Mouse (Mus musculus): ENCODE results near the gene Derl2.

The Derl2 gene

GRCm38 (mm10) chr11:71019201-71020068 is at the start of gene Derl2, which contains the start of gene Mis12:
Gene Derl2 (minus strand): TSS chr11:71019841.
Gene Mis12 (plus strand): TSS chr11:71019611.
- peak; percentile 100 for ATAC-seq (ENCODE audit: insufficient number of reproducible peaks, low FRiP score, low TSS enrichment)

GRCm38 (mm10) chr11:71052554-71052953 is 32.9 kb upstream of the Derl2 start:
- ATAC-seq (ENCODE audit: insufficient number of reproducible peaks, low FRiP score, low TSS enrichment) = no peak

GRCm38 (mm10) chr11:71039526-71040298 is 20.1 kb upstream of the Derl2 start:
- no peak for ATAC-seq (ENCODE audit: insufficient number of reproducible peaks, low FRiP score, low TSS enrichment)

GRCm38 (mm10) chr11:71033163-71033761 is 13.6 kb upstream of the Derl2 start, which contains the start of gene 6330403K07Rik:
Gene 6330403K07Rik (minus strand): TSS chr11:71033513.
- ATAC-seq (ENCODE audit: insufficient number of reproducible peaks, low FRiP score, low TSS enrichment) = 0 out of 2 replicates have a peak, but pooled peaks have one; percentile 40

- no peak for ATAC-seq (ENCODE audit: insufficient number of reproducible peaks, low FRiP score, low TSS enrichment)
Observed at GRCm38 (mm10) chr11:71032491-71033162, 13.0 kb upstream of the Derl2 start.

GRCm38 (mm10) chr11:71032070-71032469 is 12.4 kb upstream of the Derl2 start:
- ATAC-seq (ENCODE audit: insufficient number of reproducible peaks, low FRiP score, low TSS enrichment) = no peak

- ATAC-seq (ENCODE audit: insufficient number of reproducible peaks, low FRiP score, low TSS enrichment) = no peak
Observed at GRCm38 (mm10) chr11:71029403-71030118, 9.9 kb upstream of the Derl2 start.

- ATAC-seq (ENCODE audit: insufficient number of reproducible peaks, low FRiP score, low TSS enrichment) = no peak
Observed at GRCm38 (mm10) chr11:71028280-71028679, 8.6 kb upstream of the Derl2 start.

- no peak for ATAC-seq (ENCODE audit: insufficient number of reproducible peaks, low FRiP score, low TSS enrichment)
Observed at GRCm38 (mm10) chr11:71018416-71019200, 1.0 kb downstream of the Derl2 start.

GRCm38 (mm10) chr11:71017051-71017450 is 2.6 kb downstream of the Derl2 start:
- ATAC-seq (ENCODE audit: insufficient number of reproducible peaks, low FRiP score, low TSS enrichment) = no peak

GRCm38 (mm10) chr11:71012743-71013142 is 6.9 kb downstream of the Derl2 start:
- ATAC-seq (ENCODE audit: insufficient number of reproducible peaks, low FRiP score, low TSS enrichment) = no peak

GRCm38 (mm10) chr11:71008321-71008720 is 11.3 kb downstream of the Derl2 start:
- ATAC-seq (ENCODE audit: insufficient number of reproducible peaks, low FRiP score, low TSS enrichment) = no peak

GRCm38 (mm10) chr11:71007831-71008230 is 11.8 kb downstream of the Derl2 start:
- no peak for ATAC-seq (ENCODE audit: insufficient number of reproducible peaks, low FRiP score, low TSS enrichment)

GRCm38 (mm10) chr11:71007026-71007425 is 12.6 kb downstream of the Derl2 start:
- ATAC-seq (ENCODE audit: insufficient number of reproducible peaks, low FRiP score, low TSS enrichment) = no peak

- ATAC-seq (ENCODE audit: insufficient number of reproducible peaks, low FRiP score, low TSS enrichment) = no peak
Observed at GRCm38 (mm10) chr11:71005046-71005445, 14.6 kb downstream of the Derl2 start.

- ATAC-seq (ENCODE audit: insufficient number of reproducible peaks, low FRiP score, low TSS enrichment) = peak; percentile 95
Observed at GRCm38 (mm10) chr11:71004316-71004773, 15.3 kb downstream of the Derl2 start, which contains the start of gene Dhx33. Gene Dhx33 (minus strand): TSS chr11:71004437.

GRCm38 (mm10) chr11:71003611-71004315 is 15.9 kb downstream of the Derl2 start:
- peak; percentile 59; the same call in 1 of the 2 replicates for ATAC-seq (ENCODE audit: insufficient number of reproducible peaks, low FRiP score, low TSS enrichment)

GRCm38 (mm10) chr11:71001167-71001566 is 18.5 kb downstream of the Derl2 start:
- ATAC-seq (ENCODE audit: insufficient number of reproducible peaks, low FRiP score, low TSS enrichment) = no peak
